Mouse (Mus musculus): Measurements from ENCODE around the gene Pus10.

Gene Pus10

DNA sequence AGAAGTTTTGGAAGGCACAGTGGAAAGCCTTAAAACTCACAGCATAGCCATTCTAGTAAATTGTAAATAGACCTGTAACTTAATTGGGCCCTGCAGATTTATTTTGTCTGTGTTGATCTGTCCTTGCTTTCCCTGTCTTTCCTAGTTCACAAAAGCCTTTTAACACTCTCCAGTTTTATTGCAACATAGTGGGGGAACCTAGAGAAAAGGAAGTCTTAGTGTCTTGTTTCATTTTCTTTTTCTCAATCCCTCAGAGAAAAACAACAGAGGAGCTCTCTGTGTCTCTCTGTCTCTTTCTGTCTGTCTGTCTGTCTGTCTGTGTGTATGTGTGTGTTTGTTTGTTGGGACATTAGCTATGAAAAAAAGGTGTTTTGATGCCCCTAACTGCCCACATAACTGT lies 30.4 kb downstream of the Pus10 start:
- DNase-seq (ENCODE audit: low spot score): no peak

DNA sequence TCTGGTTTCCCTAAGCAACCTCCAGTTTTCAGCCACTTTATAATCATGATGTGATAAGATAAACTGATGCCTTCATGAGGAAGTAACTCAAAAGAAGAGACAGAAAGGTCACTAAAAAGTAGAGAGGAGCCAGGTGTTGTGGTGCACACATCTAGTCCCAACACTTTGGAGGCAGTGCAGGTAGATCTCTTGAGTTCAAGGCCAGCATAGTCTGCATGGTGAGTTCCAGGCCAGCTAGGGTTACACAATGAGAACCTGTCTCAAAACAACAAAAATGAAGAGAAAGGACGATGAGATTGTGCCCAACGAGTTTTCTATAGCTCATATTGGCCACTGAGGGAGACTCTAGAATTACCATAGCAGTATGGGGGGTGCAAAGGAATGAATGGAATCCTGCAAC lies 33.1 kb downstream of the Pus10 start:
- no peak for DNase-seq (ENCODE audit: low spot score)

DNA sequence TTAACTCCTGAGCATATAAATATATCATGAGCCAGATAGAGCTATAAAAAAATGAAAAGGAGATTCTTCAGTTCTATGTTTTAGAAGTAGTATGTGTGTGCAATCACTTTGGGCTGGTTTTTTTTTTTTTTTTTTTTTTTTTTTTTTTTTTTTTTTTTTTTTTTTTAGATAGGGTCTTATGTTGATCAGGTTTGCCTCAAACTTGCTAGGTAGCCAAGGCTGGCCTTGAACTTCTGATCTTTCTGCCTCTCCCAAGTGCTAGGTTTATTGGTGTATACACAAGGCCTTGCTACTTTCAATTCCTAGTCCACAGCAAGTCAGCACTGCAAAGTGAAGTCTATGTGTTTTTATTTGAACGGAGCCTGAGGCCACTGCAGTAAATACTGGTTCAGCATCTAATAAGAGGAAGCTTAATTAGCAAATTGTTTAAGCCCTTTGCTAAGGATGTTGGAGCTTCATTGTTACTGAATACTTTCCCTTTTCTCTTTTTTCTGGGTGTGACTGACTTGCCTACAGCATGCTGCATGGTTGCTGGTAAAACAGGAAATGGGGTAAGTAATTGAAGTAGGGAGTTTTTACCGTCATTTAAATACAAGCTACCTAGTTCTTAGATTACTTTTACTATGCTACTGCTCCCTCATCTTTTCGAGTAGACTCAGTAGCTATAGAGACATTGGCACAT lies 34.1 kb downstream of the Pus10 start:
- no peak for DNase-seq (ENCODE audit: low spot score)

DNA sequence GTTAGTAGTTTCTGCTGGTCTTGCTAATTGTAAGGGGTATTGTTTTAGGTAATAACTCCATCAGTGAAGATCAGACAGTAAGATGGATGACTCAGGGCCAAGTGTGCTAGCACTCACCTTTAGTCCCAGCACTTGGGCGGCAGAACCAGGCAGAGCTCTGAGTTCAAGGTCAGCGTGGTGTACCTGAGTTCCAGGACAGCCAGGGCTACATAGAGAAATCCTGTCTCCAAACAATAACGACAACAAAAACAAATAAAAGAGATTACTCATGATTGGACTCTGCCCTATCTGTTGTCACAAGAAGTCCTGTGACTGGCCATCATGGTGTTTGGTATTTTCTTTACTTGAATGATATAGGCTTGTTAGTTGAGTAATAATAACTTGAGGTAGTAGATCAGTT lies 36.4 kb downstream of the Pus10 start:
- DNase-seq (ENCODE audit: low spot score): no peak

DNA sequence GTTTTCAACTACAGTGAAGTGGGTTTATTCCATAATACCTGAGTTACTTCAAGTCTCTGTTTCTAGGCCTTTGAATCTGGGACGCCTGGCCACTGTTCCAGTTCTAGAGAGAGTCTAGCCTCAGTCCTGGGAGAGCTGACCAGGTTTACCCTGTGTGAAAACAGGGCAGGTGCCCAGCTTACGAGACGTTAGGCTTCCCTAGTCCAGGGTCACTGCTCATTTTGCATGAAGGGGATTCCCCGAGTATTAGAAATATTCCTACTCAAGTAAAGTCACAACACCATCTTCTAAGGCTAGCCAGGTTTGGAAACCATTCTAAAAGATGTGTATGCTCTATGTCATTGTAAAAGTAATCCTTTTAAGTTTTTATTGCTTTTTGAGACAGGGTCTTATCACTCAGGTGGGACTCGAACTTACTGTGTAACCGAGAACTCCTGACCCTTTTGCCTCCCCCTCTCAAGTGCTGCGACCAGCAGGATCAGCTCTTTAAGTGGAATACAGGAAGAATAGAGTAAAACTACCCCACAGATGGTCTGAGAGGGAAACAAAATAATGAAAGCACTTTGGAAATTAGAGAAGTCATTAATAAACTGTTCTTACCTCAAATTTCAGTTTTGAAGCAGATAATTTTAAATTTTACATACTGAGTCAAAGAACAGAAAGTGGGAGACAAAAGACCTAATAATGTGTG lies 39.3 kb downstream of the Pus10 start:
- DNase-seq (ENCODE audit: low spot score): no peak

DNA sequence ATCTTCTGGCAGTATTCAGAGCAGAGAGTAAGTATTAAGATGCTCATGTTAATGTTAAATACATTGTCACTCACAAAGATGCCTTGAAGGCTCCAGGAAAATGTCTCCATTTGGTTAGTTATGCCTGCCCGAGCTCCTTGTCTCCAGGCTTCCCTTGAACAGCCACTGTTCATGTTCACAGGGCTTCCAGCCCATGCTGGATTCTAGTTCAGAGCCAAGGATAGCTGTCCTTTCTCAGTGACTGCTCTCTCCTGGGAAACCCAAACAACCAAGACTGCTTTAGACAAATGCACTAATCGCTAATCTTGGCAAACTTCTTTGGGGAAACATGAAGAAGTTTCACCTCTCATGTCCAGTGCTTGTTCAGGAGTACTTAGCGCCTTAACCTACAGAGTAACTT lies 46.8 kb downstream of the Pus10 start:
- DNase-seq (ENCODE audit: low spot score): no peak

DNA sequence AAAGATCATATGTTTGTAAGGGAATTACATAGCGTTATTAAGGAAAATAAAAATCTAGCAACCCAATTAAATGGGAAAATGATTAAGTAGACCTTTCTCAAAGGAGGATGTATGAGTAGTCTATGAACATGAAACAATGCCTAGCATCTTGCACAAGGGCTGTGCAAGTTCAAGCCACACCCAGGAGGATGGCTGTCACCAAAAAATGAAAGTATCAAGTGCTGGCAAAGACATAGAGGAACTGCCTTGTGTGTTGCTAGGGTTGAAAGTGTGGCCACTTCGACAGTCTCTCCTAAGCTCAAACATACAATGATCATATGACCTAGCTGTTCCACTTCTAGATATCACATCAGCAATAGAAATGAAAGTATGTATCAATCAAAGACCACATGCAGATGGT lies 53.4 kb downstream of the Pus10 start:
- no peak for DNase-seq (ENCODE audit: low spot score)

DNA sequence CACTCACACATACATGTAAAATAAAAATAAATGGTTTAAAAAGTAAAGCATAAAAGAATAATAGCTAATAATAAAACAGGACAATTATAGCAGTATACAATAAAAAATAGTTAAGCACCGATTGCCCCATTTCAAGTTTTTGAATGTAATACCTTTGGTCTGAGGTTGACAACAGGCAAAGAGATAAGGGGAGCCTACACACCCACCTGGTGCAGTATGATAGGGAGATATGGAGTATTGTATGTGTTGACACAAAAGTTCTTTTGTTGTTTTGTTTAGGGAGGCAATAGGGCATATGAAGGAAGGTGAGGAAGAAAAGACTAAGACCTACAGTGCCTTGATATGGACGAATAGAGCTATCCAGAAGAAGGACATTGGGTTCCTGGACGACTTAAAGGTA lies 54.4 kb downstream of the Pus10 start:
- peak; percentile 12 for DNase-seq (ENCODE audit: low spot score)

DNA sequence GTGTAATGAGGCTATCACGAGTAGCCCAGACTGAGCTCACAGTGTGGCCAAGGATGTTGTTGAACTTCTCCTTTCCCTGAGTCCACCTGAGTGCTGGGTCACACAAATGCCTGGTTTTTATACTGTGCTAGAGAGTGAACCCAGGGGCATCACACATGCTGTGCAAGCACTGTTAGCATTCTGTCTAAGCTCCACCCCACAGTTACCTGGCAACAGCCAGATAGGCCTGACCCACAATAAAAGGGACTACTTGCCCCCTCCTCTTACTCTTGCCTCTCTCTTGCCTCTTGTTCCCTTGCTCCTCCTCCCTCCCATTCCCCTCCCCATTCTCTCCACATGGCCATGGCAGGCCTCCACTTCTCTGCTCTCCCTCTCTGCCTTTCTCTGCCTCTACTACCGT lies 56.9 kb downstream of the Pus10 start:
- no peak for DNase-seq (ENCODE audit: low spot score)

DNA sequence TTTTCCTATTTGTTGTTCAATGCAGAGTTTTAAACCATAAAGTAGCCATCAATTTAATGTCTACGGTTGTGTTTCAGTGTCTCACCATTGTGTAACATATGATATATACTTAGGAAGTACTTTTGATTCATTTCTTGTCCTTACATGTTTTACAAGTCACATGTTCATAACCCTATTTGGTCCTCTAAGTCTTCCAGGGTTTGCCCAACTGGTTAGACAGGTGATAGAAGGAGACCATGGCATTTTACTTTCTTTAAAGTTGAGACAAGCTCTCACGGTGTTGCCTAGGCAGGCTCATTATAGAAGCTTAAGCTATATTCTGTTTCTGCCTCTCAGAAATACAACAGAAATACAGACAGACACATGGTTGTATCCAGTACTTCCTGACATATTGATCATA lies 60.4 kb downstream of the Pus10 start:
- DNase-seq (ENCODE audit: low spot score): no peak

DNA sequence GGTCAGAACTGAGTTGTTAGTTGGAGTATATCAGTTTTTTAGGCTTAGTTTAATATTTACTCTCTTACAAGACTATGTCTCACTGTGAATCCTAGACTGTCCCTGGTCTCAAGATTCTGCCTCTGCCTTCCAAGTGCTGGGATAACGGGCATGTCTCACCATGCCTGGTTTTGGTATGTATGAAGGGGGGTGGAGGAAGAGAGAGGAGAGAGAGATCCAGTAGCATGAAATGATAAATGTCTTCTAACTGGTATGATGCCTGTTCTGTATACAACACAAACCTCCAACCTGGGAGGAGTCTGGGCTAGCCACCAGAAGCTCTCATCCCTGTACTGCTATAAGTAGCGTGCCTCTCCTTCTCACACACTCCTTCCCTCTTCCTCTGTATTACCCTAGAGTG lies 61.0 kb downstream of the Pus10 start:
- no peak for DNase-seq (ENCODE audit: low spot score)

DNA sequence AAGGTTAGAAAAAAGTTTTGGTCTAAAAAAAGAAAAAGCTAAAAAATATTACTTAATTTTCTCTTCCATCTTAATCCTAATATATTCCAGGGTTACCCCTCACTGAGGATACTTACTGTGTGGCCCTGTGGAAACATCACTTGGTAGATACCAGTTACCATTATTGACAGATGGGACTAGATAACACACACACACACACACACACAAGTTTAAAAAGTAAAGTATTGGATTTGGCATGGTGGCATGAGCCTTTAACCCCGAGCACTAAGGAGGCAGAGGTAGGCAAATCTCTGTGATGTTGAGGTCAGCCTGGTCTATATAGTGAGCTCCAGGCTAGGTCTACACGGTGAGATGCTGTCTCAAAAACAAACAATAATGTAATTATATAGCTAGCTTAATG lies 62.7 kb downstream of the Pus10 start:
- no peak for DNase-seq (ENCODE audit: low spot score)

DNA sequence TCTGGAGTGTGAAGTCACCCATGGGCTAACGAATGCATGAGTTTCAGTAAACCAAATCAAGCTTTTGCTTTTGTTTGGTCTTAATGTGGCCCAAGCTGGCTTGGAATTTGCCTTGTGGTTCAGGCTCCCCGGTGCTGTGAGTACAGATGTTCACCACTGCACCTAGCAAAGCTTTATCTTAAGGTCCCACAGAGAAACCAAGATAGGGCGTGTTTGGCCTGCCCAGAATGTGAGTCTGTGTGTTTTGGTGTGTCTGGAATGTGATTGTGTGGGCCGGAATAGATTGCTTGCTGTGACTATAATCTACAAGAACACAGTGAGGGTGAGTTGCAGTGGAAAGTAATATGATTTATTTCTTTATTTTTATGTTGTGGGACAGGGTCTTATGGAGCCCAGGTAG lies 64.6 kb downstream of the Pus10 start:
- no peak for DNase-seq (ENCODE audit: low spot score)

DNA sequence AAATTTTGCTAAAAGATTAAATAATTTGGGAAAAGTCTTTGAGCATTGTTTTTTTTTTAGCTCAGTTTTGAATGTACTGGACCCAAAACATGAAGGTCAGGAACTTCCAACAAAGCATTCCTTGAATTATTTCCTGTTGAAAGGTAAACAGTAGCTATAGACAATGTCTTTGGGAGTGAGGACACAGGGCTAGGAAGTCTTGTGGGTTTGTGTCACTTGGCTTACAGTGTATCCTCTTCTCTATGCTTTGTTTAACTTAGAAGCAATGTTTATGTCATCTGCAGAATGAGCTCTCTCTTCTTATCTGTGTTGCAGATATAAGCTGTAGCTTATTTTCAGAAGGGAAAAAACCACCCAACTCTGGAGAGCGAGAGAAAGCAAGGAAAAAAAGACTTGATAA lies 67.4 kb downstream of the Pus10 start:
- DNase-seq (ENCODE audit: low spot score): no peak

DNA sequence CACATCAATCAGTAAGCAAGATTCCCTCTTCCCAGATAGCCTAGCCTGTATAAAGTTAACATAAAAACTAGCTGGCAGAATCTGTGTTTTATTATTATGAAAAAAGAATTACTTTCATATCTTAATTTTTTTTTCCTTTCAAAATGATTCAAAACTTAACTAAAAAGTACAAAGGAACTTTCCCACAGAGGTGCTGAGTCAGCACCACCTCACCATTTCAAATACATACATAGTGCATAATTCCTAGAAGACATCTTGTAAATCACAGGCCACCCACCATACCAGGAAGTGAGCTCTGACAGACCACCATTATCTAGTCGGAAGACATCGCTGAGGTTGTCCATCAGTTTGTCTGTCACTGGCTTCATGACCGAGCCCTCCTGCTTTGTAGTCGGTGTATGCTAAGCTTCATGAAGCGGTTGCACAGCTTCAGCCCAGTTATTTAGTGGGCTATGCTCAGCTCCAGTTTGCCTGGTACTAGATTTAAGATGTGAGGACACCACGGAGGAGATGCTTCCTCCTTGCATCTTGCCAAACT lies 69.3 kb downstream of the Pus10 start:
- no peak for DNase-seq (ENCODE audit: low spot score)

DNA sequence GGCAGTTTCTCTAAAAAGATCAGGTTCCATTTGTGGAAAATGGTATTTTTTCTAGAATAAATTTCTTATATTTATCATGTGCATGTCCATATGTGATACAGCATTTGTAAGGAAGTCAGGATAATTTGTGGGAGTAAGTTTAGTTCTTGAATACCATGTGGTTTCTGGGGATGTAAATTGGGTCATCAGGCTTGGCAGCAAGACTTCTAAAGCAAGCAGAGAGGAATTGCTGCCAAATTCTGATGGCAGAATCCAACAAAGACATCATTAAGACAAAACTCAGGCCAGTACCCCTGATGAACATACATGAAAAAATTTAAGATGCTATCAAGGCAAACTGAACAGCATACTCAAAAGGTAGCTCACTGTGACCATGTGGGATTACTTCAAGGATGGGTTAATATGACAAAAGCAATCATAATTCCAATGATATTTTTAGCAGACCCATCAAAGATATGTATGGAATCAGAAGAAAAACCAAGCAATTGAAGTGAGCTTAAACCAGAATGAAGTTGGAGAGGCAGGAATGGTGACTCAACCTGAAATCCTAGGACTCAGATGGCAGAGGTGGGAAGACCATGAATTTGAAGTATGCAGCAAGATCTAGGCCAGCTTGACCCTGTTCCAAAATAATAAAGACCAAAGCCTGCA lies 70.5 kb downstream of the Pus10 start:
- no peak for DNase-seq (ENCODE audit: low spot score)

DNA sequence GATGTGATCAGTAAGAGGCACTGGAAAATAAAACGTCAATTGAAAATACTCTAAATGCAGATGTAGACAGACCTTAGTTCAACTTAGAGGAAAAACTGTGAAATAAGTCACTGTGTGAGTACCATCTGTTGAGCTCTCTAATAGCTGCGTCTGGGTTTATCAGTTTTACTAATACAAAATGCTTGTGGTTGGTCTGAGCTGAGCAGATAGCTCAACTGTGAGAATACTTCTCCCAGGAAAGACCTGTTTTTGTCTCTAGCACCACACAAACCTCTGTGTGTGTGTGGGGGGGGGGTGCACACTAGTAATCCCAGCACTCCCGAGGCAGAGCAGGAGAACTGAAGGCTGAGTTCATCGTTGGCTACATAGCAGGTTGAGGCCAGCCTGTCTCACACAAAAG lies 75.4 kb downstream of the Pus10 start:
- DNase-seq (ENCODE audit: low spot score): no peak

DNA sequence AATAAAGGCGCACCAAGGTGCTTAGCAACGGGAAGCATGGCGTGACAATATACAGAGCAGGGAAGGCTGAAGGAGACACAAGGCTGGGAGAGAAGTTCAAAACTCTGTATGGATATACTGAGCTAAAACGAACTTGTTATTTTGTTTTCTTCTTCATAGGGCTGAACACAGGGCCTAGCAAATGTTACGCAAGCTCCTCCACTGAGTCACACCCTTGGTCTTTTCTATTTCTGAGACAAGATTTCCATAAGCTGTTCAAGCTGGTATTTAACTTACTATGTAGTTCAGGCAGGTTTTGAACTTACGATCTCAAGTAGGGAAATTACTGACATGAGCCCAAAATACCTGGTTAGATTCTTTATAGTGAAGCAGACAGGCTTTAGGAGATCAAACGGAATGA lies 75.9 kb downstream of the Pus10 start:
- no peak for DNase-seq (ENCODE audit: low spot score)

DNA sequence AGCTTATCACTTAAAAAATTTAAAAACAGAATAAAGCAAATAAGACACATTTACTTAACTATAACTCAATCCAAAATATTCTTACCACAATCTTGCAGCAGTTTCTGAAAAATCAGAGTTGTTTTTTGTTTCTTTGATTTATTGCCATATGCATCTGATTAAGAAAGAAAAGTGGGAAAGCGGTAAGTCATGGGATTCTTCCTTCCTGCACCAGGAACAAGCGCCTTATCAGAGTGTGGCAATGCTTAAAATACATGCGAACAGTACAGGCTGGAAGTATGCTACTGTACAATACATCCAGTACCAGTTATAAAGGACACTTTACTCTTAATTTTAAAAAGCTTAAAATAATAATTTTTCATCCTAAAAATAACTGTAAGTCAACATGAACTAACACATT lies 78.9 kb downstream of the Pus10 start:
- no peak for DNase-seq (ENCODE audit: low spot score)

DNA sequence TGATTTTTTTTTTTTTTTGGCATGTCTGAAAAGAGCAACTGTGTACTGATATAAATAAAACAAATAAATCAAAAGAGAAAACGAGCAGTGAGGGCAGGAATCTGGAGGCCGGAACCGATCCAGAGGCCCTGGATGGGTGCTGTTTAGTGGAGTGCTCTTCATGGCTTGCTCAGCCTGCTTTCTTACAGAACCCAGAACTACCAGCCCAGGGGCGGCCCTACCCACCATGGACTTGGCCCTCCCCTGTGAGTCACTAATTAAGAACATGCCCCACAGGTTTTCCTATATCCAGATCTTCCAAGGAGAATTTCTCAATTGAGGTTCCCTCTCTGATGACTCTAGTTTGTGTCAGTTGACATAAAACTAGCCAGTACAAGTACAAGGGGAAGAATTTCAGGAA lies 80.6 kb downstream of the Pus10 start:
- no peak for DNase-seq (ENCODE audit: low spot score)

DNA sequence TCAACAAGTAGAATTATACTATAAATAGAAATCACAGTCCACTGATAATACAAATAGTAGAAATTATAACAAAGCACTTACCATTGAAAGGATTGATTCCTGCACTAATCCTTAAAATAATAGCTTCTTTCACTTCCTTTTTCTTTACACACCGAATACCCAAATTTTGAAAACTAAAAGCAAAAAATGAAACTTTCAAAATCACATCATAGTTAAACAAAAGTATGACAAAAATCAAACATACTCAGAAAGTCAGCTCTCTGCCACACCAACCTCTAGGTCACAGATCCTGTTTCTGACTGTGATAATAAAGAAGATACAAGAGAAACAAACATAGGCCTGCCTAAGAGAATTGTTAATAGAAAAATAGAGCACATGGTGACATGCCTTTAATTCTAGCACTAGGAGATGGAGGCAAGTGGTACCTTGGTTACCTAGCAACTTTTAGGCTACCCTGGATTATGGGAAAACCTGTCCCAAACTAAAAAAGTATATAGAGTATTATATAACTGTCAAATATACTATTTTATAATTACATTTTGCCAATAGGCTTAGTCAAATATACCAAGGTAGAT lies 87.7 kb downstream of the Pus10 start:
- no peak for DNase-seq (ENCODE audit: low spot score)

DNA sequence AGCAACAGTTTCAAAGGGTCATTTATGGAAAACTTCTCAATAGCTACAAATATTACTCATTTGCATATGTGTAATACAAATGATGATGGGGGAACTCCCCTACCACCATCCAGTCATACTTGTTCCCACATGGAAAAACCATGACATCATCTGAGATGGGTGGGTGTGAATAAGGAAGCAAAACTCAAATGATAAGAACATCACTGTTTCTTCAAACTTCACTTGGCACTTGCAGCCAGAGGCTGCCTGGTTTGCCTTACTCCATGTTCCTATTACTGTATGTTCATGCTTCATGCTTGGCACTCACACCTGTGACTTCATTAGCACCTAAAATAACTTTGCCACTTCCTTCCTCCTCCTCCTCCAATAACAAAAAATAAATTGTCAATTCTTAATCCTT lies 88.9 kb downstream of the Pus10 start:
- no peak for DNase-seq (ENCODE audit: low spot score)

DNA sequence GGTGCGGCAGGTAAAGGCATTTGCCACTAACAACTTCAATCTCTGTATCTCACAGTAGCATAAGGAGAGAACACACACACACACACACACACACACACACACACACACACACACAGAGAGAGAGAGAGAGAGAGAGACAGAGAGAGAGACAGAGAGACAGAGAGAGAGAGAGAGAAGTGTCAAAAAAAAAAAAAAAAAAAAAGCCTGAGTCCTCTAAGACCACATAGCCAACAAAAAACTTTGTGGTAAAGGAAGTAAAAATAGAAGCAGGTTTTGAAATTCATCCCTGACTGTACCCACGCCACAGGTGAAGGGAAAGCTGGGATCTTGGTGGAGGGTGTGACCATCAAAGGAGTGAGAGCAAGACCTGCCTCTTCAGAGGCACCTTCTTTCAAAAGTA lies 92.7 kb downstream of the Pus10 start:
- no peak for DNase-seq (ENCODE audit: low spot score)
